Mouse (Mus musculus): ENCODE results near the gene Rhbdf2.

The Rhbdf2 gene

GRCm38 (mm10) chr11:116658238-116658637 is 31.4 kb upstream of the Rhbdf2 start:
- DNase-seq = no peak

DNA sequence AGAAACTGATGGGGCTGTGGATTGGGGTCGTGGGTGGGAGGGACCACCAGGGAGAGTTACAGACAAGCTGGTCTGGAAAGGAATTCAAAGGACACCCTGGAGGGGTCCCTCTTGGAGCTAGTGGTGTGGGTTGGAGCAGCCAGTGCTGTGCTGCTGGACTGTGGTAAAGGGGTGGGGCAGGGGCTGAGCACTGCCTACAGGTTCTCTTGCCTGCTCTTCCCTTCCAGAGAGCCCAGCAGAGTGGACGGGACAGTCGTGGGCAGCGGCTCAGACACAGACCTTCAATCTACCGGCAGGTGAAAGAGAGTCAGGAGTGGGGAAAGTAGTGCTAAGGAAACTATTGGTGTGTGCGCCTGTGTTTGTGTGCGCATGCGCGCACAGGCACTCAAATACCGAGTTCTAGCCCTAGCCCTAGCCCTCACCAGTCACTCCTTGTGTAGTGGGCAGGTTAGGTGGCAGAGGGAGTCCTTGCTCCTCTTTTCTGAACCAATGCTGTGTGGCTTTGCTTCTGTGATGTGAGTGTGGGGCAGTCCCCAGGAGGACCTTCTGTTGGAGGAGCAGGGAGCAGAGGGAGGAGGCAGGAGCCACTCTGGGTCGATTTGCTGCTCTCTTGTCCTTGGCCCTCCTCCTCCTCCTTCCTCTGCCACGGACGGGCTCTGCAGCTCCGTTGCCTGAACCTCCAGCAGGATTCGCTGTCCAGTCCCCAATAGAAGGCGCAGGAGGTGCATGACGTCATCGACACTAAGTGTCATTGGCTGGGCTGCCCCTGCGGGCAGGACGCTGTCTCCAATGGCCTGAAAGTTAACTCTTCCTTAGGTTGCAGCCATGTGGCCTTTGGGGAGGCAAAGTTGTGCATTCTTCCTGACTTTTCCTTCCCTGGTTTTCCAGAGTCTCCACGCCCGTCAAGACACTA is 30.7 kb upstream of the Rhbdf2 start:
- peak; percentile 95 to 98 for DNase-seq

DNA sequence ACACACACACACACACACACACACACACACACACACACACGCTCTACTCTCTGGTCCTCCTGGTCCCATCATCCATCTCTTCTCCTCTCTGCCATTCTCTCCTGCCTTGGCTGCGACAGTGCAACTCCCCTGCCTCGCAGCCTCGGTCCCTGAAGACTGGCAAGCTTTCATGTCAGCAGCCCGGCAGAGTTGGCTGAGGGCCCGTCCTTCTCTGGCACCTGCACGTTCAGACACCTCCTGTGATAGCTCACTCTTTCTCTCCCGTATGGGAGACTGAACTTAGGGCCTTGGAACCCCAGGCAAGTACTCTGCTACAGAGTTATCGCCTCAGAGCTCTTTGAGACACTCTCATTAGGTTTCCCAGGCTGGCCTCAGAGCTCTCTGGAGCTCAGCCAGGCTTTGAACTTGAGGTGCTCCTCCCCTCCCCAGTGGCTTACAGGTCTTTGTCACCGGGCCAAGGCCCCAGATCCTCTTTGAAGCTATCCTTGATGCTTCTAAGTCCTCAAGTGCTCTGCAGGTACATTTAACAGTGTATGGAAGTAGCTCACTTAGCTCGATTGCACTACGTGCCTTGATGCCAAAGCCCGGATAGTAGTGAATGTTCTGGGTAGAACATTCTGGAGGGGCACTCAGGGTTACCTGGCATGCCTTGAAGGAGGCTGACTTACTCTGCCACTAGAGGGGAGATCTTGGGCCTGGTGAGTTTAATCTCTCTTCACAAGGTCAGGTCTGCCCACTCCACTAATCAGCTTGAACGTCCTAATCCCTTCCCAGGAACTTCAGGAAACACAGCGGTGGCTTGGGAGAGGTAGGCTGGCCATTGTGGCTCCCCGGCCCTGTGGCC is 29.8 kb upstream of the Rhbdf2 start:
- DNase-seq = no peak

- no peak for DNase-seq
These were observed 27.5 kb upstream of the Rhbdf2 start, which contains the start of gene Cygb for GRCm38 (mm10) chr11:116654255-116654821. Gene Cygb, minus strand, starts transcription at chr11:116654313.

DNA sequence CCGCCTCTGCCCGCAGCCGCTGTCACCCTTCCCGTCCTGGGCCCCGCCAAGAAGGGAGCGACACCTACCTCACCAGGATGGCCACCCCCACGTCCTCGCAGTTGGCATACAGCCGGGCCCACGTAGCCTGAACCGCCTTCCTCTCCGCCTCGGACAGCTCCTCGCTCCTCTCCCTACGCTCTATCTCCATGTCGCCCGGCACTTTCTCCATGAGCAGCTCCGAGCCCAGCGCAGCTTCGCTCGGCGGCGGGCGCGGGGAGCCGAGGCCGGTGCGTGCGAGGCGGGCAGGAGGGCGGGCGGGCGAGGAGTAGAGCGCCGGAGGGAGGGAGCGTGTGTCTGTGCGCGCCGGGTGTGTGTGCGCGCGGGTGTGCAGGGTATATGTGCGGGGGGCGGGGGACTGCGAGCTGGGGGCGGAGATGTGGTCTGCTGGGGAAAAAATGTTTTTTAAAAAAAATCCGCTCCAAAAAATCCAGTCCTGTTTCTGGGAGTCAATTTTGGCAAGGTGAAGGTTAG is 26.9 kb upstream of the Rhbdf2 start:
- DNase-seq = peak in 1 of 2 experiments; percentile 63

DNA sequence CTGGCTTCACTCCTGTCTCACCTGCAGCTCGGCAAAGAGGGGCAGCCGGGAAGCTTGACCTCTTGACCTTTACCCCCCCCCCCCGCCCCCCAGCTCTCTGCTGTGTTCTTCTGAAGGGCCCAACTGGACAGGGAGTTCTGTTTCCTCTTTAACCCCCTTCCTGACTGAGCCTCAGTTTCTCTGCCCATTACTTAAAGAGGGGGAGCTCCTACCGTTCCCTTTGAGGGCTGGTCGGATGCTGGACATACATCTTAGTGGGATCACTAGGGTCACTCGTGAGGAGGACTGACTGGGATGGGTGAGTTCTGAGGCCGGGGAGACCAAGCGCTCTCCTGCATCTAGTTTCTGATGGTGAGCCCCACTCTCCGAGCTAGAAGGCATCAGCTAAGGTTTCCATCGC is 26.4 kb upstream of the Rhbdf2 start, which contains the start of gene Prcd:
TSS of gene Prcd (plus strand) at position 301 of the 400 bp plus-strand sequence.
- no peak for DNase-seq

DNA sequence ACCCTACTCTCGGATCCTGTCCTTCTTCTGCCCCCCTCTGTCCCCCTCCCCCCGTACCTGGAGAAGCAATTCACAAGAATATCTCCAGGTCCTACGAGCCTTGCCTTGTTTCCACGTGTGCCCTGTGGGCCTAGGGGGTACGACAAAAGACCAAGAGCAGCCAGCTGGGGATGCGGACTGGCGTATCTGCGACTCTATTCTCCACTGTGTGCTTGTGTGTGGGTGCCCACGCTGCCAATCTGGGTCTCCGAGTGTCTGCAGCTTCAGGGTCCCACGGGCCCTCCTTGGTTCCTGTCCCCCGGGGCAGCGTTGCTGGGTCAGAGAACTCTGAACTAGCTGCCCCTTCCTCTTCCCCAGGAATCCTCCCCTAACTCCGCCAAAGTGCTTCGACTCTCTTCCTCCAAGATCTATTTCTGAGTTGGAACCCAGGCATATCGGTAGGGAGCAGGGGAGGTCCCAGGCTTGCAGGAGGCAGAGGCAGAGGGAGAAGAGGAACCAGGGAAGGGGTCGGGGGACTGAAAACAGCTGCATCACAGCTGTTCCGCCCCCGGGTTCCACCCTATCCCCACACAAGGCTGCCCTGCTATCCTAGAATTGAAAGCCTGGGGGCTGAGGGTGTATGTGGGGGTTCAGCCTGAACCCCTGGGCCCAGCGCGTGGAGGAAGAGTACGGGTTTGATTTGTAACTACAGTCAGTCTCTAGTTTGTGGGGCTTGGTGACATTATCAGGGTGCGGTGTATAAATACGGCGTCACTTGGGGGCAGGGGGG is 25.7 kb upstream of the Rhbdf2 start:
- DNase-seq = peak in 1 of 2 experiments; percentile 27

DNA sequence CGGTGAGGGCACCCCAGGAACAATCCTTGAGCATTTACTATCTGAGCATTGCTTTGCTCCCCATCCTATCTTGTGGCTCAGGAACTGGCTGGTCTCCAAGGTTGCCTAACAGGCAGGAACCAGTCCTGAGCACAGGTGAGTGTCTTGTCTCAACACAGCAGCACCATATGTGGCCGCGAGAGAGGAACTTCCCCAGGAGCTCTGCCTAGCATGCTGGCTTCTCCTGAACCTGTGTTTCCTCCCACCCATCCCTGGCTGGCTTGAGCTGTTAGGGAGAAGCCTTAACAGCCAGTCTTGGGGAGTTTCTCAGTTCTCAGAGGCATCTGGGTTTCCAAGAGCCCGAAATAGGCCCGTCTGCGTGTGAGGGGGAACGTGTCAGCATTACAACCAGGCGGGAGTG is 24.5 kb upstream of the Rhbdf2 start:
- peak in 1 of 2 experiments; percentile 32 for DNase-seq

DNA sequence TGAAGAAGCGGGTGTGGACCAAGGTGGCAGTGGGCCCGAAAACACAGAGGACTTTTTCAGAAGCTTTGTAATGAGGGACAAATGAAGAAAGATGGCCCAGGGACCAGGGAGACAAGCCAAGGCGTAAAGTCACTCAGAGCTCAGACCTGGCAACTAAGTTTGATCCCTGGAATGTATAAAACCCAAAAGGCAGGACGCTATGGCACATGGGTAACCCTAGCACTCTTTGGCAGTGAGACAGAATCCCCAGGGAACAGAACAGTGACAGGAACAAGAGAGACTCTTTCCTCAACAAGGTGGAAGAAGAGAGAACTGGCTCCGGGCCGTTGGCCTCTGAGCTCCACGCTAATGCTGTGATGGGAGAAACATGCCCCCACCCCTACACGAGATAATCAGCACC is 24.0 kb upstream of the Rhbdf2 start:
- DNase-seq = no peak

GRCm38 (mm10) chr11:116649711-116650337 is 23.0 kb upstream of the Rhbdf2 start:
- peak in 1 of 2 experiments; percentile 27 for DNase-seq

- DNase-seq = peak in 1 of 2 experiments; percentile 43
These were observed 22.2 kb upstream of the Rhbdf2 start for GRCm38 (mm10) chr11:116648976-116649375.

DNA sequence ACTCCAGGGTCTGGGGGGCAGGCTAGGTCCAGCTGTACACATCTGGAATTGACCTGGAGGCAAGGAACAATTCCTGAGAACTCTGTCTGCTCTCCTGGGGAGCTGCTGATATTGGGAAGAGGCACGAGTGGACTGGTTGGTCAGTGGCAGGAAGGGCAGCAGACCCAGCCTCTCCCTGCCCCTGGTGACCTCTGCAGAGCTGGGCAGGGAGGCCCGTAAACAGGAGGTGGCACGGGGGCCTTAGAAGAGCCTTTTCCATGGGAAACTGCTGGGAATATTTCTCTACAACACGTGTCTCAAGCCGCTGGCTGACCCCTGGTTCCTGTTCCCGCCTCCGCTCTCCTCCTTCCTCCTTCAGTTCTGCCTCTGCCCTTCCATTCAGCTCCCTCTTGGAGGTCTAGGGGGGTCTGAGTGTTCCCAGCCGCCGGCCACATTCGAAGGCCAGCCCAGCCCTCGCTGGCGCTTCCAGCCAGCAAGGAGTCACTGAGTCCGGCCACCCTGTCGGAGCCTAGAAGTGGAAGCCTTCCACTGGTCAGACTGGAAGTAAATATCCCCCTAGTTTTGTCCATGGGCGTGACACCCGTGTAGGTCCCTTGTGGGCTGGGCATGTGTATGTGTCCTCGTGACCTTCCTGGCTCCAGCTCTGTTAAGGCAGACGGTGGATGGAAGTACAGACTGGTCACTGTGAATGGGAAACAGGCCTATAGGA is 21.5 kb upstream of the Rhbdf2 start:
- DNase-seq = peak; percentile 52 to 72

GRCm38 (mm10) chr11:116647340-116647991 is 20.6 kb upstream of the Rhbdf2 start:
- DNase-seq = peak in 1 of 2 experiments; percentile 60

DNA sequence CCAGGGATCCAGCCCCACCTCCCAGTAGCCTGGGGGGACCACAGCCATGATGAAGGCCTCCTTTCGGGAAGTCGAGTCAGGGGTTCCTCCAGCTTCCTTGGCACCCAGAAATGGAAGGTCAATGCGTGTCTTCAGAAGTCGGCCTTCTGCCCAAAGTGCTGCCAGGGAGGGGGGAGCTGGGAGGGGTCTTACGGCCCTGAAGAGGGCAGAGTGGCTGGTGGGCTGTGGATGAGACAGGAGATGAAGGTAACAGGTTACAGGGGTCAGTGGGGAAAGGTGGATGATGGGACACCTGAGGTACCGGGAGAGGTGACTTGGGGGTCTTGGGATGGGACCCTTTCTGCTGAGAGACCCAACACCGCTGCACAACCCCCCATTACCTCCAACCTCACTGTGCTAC is 20.0 kb upstream of the Rhbdf2 start:
- peak in 1 of 2 experiments; percentile 31 for DNase-seq

DNA sequence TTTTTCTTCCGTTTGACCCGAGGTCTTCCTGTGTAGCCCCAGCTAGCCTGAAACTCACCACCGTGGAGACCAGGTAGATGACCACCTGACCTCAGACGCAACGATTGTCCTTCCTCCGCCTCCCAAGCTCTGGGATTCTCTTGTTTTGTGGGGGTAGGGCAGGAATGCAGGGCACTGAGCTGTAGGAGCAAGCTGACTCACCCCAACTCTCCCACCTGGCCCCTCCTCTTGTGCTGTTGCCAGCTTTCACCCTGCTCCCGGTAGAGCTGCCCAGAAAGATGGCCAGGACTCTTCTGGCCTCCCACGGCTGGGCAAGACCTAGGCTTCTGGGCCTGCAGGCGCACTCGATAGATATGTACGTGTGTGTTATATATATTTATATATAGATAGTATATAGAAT is 19.3 kb upstream of the Rhbdf2 start:
- DNase-seq = peak in 1 of 2 experiments; percentile 38

- DNase-seq = peak in 1 of 2 experiments; percentile 35
These were observed 18.8 kb upstream of the Rhbdf2 start for GRCm38 (mm10) chr11:116645446-116646110.

DNA sequence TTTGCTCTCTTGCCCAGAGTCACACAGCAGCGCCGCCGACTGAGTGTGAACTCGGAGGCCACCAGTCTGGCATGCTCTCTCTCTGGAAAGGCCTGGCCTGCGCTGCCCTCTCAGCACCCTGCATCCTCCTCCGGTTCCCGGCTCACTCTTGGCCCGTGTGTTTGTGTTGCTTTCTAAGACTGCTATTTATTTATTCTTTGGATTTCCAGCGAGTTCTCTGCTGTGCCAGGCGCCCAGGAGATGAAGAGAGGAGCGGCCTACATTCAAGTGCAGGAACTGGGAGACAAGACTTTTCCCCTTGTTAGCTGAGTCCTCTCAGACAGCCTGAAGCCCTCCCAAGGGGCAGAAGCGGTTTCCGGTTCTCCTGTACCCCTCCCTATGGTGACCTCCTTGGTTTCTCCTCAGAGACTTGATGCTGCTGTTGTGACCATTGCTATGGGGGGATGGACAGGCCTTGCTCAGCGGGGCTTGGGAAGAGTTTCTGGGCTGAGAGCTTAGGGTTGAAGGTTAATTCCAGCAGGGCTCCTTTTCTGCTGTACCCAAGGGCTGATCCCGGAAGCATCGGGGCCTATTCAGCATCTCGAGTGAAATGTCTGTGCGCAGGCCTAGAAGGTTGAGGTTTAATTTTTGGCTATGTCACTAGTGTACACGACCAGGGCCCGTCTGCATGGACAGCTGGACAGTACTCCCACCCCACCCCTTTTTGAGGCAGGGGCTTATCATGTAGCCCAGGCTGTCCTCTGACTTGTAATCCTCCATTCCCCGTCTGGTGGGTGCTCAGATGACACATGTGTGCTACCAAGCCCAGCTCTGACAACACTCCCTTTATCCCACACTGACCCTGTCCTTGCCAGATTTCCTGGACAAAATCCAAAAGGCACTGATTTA is 17.6 kb upstream of the Rhbdf2 start:
- DNase-seq = peak in 1 of 2 experiments; percentile 46

- DNase-seq = peak in 1 of 2 experiments; percentile 49
These were observed 16.9 kb upstream of the Rhbdf2 start for GRCm38 (mm10) chr11:116643579-116644224.
